Mouse (Mus musculus) gastrocnemius, postnatal 36 days (tissue): ENCODE results near the gene Ubiad1. TPM values are rescaled to one million over a fixed set of nuclear protein-coding genes. Genes with fewer than 3 reads are reported as not detected.
A peak's percentile ranks its signal among the peaks of the same experiment; 100 is the strongest.

ENCODE experiments used
- DNase-seq, 2 experiments: peaks; one replicate each; pipeline ENCODE4 v3.0.0; 2022
- intact Hi-C: fragments of 180-260 bp; cut with DNase I; formaldehyde crosslinking; loops from one replicate; pipeline ENCODE4 v1.15.1; 2025
- long read RNA-seq, 2 experiments: library from polyadenylated mRNA; stranded (forward); transcript quantifications; one replicate each; pipeline ENCODE4 v2.0.0; 2021
- total RNA-seq, 2 experiments: library from RNA; stranded (reverse); gene quantifications; 2 replicates each; pipeline ENCODE4 v1.2.3; 2021

The Ubiad1 gene
- total RNA-seq, result 10 to 100 TPM; 10.7 to 11.6 TPM
- long read RNA-seq, experiment 1, transcript Ubiad1-201 (2 exons, 2,992 nt), result major isoform, 6 of 7 reads
- long read RNA-seq, experiment 1, partial matches to known transcripts, result 0 of 7 reads
- long read RNA-seq, experiment 1, other reads (novel, unspliced or antisense), result 1 of 7 reads
- long read RNA-seq, experiment 2, transcript Ubiad1-201 (2 exons, 2,992 nt), result major isoform, 5 of 7 reads
- long read RNA-seq, experiment 2, partial matches to known transcripts, result 0 of 7 reads
- long read RNA-seq, experiment 2, other reads (novel, unspliced or antisense), result 2 of 7 reads

DNA sequence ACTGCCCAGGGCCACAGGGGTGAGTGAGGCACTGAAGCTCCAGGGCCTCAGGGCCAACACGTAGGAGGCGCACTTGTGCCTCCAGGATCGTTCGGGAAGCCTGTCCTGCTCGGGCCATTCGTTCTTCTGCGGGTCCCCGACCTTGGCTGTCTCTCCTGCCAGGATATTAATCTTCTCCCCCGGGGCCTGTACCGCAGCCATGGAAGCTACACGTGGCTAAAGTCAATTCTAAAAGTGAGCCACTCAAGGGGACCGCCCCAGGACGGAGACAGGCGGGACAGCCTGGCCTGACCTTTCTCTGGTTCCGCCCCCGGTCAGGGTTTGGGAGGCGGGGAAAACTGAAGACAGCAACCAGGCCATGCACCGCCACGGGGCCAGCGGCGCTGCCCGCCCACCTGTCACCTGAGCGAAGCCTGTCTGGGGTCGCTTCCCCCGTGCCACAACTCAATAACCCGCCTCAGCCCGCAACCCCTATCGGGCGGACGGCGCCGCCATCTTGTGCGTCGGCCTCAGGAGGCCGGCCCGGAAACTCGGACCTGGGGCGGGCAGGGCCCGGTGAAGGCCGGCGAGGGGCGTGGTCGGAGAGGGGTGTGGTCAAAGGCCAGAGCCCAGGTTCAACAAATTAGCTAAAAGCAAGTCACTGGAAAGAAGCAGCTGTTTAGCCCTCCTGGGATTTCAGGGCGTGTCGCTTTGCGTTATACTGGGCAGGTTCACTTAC is at the start of gene Ubiad1:
TSS of gene Ubiad1 (minus strand) at position 522 of the 718 bp plus-strand sequence.
- peak; percentile 76 to 79 for DNase-seq
- intact Hi-C loops, result no loop called here

DNA sequence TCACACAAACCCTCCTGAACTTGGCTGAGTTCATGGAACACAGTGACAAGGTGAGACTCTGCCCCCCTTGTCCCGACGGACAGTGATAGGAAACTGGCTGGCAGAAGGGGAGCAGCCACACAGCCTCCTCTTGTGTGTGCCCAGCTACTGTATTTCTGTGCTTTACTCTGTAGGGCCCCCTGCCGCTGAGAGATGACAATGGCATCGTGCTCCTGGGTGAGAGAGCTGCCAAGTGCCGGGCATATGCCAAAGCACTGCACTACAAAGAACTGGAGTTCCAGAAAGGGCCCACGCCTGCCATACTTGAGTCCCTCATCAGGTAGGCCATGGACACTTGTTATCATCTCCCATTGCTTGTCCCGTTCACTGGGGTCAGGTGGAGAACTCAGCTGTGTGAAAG is 46.9 kb upstream of the Ubiad1 start:
- intact Hi-C loops, result no loop called here
- DNase-seq, result no peak

DNA sequence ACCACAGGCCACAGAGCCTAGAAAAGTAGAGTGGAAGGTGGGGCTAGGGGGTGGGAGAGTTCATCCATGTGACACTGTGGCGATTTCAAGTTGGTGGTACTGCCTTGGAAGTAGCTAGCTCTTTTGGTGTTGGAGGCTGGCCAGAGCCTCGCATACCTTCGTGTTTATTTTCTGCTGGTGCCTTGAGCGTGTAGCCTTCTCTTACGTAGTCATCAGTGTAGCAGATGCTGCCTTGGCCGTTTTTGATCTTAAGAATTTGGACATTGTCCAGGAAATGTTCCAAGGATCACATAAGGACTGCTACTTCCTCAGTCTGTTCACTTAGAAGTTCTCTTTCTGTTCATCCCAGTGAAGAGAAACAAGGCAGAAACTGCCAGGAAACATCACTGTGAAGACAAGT is 45.9 kb upstream of the Ubiad1 start:
- no peak for DNase-seq
- intact Hi-C loops, result no loop called here

DNA sequence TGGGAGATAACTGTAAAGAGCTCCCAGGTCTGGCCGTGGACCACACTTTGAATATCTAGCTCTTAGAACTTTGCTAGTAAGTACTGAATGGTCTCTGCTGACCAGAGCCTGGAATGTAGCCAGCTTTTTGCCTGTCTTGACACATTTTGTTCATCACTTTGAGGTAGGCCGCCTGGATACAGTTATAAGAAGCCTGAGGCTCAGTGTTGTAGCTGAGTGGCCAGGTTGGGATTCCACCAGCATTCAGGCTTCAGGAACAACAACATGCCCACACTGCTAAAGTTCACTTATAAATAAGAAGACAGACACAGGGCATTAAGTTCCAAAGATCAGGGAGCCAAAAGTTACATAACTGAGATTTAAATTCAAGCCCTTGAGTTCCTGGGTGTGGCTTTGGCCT is 43.3 kb upstream of the Ubiad1 start:
- no peak for DNase-seq
- intact Hi-C loops, result no loop called here

DNA sequence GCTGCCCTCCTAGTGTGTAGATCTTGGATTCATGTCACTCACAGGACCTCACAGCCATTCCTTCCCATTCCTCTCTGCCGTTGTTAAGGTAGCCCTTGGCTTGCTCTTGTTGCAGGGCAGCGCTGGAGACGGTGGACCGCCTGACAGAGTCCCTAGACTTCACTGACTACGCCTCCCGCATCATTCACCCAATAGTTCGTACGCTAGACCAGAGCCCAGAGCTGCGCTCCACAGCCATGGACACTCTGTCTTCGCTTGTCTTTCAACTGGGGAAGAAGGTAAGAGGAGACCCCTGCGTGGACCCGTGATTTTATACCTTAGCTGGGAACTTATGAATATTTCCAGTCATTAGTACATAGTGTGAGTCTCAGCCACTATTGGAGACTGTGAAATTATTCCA is 39.9 kb upstream of the Ubiad1 start:
- intact Hi-C loops, result no loop called here
- DNase-seq, result no peak

DNA sequence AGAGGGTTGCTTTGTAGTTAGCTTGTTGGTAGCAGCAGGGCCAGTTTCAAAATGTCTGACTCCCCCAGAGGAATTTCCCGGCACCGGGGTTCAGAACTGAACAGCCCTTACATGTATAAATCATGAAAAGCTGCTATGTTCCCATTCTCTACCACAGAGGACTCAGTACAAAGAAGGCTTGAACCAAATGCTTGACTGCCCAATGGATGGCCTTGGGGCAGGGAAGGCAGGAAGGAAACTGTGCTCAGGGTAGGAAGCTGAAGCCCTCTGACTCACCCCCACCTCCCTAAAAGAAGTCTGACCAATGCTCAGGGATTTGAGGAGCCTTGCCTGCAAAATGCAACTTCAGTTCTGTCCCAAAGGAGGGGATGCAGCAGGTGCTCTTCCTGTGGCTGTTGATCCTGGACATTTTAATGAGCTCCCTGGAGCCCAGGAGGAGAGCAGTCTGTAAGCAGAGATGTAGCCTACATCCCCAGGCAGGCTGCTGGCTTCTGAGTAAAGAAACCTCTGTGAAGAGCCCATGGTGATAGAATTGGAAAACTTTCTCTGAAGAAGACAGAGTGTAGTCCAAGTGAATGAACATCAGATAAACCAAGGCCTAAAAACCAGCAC is 37.1 kb upstream of the Ubiad1 start:
- no peak for DNase-seq
- intact Hi-C loops, result no loop called here

DNA sequence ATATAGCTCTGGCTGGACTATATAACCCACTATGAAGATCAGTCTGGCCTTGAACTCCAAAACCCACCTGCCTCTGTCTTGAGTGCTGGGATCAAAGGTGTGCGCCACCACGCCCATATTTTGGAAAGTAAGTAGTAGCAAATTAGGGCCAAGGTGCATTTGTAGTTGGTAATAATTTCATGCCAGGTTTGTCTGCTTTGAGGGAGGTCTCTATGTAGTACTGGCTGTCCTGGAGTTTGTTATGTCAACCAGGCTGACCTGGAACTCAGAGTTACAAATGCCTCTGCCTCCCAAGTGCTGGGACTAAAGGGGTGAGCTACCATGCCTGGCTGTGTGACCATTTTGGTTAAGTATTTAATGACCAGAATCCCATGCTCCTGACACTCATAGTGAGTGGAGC is 35.7 kb upstream of the Ubiad1 start:
- intact Hi-C loops, result no loop called here
- DNase-seq, result no peak

DNA sequence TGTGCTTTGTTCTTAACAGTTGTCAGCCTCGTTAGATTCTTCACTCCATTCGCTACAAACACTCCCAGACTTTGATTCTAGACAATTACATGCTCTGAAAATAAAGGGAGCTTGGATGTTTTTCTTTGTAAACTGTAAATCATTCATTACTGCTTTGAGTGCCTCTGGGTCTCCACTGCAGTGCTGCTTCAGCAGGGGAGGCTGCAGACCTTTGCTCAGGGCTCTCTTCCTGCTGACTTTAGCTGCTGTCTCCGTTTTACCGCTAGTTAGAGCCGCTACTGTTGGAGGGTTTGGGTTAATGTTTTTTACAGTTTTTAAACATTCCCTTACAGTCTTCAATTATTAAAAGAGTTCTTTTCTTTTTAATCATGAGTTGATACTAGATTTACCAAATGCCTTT is 28.9 kb upstream of the Ubiad1 start:
- intact Hi-C loops, result no loop called here
- no peak for DNase-seq

DNA sequence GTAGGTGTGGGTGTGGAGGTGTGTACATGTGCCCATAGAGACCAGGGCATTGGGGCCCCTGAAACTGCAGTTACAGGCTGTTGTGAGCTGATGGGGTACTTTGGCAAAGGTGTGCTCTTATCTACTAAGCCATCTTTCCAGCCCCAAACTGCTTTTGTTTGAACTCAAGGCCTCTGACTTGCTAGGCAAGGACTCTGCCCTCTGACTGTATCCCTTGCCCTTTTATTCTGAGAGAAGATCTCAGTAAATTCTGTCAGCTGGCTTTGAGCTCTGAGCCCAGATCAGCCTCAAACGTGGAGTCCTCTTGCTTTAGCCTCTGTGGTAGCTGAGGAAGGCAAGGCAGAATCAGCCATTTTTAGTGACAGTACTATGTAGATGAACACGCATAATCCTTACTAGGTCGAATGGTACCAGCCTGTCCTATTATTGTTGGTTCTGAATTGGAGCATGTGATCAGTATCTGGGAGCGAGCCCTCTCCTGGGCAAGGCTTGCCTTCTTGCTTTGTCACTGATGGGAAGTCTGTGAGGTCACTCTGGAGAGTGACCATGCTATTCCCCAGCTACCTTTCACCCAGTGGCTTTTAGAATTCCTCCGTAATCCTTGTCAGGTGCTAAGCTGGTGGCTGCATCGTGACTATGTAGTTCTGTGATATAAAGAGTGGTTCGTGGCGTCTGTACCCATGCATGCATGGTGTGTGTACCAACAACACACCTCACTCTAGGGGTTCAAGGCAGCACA is 28.0 kb upstream of the Ubiad1 start:
- intact Hi-C loops, result no loop called here
- DNase-seq, result no peak

DNA sequence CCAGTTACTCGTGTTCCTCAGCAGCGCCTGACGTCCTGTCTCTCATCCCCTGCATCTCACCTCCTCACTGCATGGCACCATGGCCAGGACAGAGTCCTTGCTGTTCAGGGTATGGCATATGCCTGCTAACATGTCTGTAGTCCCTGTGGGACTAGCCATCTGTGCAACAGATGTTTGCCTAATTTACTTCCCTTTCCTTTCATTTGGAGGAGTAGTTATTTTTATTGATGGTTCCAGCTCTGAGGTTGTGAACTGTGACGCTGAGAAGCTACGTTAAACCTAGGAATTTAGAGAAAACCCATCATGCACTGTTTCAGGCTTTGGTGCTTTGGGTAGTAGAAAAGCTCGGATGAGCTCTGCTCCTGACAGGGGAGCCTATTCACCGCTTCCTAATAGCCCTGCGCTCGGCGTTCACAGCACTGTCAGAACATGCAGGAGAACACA is 26.8 kb upstream of the Ubiad1 start:
- intact Hi-C loops, result no loop called here
- no peak for DNase-seq

DNA sequence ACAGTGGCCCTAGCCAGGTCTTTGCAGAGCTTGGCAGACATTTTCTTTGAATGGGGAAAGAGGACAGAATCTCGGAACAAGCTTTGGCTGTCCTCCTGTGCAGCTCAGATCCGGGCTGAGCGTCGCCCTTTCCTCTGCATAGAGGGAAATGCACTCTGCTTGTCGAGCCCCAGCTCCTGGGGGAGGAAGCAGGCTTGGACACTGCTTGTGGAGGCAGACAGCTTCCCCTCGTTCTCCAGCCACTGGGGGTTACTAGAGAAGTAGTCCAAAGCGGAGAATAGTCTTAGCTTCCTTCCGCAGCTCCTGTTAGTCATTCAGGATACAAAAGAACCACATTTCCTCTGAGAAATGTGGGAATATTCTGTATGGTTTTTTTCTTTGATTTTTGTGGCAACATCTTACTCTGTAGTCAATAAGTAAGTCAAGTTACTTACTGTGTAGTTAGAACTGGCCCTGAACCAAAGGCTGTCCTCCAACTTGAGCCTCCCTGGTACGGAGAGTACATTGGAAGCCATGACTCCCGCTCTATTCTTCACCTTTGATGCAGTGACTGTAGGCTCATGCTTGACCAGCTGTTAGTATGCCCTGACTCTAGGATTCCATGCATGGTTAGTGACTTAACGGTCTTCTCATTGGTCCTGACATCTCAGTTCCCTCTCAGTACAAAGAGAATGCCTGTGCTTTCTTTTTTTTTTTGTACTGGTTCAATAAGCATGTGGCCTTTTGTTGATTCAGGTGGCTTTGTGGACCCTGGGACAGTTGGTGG is 25.1 kb upstream of the Ubiad1 start:
- intact Hi-C loops, result loop anchor here (5.0 kb wide), 1 partner anchor 98 kb away; no protein-coding TSS in a partner anchor
- DNase-seq, result no peak

DNA sequence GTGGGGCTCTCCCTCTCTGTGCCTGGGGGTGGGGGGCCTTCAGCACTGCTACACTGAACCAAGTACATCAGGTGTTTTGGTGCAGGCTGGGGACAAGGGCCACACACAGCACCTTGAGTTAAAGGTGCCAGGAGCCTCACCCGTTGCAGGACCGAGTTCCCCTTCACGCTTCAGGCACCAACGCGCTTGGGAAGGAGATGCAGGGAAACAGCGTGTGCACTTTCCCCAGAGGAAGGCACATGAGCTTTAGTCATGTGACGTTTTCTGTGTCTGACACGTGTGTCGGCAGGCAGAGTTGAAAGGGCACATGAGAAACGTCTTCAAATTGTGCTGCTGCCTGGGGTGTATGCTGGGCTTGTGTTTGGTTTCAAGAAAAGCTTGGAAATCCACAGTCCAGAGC is 23.8 kb upstream of the Ubiad1 start:
- DNase-seq, result no peak
- intact Hi-C loops, result loop anchor here (5.0 kb wide), 1 partner anchor 99 kb away; no protein-coding TSS in a partner anchor

DNA sequence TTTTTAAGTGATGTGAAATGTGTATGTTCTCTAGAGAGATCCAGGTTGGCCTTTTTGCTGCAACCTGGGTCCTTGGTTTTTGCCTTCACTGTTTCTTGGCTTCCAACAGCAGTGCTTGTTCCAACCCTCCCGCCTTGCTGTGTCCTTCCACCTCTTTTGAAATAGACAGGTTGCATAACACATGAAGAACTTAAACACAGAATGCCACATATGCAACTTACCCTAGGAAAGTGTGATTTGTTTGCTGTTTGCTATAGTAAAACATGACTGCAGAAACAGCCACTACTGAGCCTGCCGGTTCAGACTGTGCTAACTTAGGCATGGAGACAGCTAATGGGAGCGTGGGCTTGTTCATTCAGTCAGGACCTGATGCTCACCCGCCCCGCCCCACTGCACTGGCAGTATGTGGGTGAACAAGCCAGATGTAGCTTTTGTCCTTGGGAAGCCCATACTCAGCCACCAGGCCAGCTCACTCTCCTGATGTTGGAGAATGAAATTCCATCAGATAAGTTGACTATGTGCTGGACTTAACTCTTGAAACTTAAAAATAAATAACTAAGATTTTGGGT is 22.0 kb upstream of the Ubiad1 start:
- DNase-seq, result no peak
- intact Hi-C loops, result loop anchor here (5.0 kb wide), 1 partner anchor 101 kb away; no protein-coding TSS in a partner anchor

DNA sequence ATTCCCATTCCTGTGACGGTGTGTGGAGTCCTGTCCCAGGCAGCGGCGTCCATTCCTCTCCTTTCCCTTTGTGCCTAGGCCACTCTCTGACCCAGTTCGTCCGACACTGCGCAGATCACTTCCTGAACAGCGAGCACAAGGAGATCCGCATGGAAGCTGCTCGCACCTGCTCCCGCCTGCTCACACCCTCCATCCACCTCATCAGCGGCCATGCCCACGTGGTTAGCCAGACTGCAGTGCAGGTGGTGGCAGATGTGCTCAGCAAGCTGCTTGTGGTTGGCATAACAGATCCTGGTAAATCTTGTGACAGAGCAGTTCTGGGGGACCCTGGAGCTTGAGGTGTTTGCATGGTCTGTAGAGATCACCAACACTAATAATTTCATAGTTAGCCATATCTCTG is 20.3 kb upstream of the Ubiad1 start:
- DNase-seq, result no peak
- intact Hi-C loops, result loop anchor here (5.0 kb wide), 1 partner anchor 102 kb away; no protein-coding TSS in a partner anchor

DNA sequence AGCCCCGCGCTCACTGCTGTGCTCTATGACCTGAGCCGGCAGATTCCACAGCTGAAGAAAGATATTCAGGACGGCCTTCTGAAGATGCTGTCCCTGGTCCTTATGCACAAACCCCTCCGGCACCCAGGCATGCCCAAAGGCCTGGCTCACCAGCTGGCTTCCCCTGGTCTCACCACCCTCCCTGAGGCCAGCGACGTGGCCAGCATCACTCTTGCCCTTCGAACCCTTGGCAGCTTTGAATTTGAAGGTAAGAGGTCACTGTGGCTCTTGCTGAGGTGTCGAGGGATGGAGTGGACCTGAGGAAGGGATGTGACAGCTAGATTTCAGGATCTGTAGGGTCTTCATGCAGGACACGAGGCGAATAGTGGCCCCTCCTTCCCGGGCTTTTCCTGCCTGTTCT is 19.7 kb upstream of the Ubiad1 start:
- DNase-seq, result no peak
- intact Hi-C loops, result no loop called here

DNA sequence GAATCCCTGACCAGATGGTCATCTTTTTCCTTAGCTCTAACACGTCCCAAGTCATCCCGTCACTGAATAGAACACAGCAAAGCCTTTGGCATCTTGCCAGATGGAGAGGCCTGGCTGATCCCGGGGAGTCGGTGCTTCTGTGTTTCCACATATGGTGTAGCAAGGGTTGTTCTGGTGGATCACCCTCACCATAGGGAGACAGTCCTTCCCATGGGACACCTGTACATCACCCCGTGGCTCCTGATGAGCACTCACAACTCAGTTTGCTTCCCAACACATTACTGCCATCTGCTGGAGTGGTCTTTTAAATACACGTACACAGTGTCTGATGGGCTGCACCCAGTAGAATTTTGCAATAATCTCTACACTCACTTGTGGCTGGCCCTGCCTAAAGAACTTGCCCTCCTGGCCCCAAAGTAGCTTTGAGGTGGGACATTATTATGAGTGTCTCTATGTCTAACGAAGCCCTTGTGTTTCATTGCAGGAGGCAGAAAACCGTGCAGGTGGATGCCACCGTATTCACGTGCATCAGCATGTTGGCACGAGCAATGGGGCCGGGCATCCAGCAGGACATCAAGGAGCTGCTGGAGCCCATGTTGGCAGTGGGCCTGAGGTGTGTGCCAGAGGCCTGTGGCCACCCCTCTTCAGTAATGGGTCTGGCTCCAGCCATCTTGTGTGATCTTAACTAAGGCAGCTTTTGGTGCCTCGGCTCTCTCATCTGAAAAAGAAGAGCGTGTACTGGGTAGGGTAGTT is 18.8 kb upstream of the Ubiad1 start:
- DNase-seq, result peak in 1 of 2 experiments; percentile 27
- intact Hi-C loops, result no loop called here

DNA sequence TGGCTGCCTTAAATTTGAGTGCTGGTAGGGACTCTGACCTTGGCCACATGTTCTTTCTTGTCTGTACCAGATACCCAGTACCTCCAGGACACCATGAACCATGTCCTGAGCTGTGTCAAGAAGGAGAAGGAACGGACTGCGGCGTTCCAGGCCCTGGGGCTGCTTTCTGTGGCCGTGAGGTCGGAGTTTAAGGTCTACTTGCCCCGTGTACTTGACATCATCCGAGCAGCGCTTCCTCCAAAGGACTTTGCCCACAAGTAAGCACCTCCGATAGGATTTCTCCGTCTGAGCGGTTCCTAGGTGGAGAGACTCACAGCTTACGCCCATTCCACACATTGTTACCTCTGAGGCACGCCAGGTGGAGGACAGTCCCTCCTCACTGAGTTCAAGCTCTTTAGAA is 18.1 kb upstream of the Ubiad1 start:
- DNase-seq, result no peak
- intact Hi-C loops, result no loop called here

DNA sequence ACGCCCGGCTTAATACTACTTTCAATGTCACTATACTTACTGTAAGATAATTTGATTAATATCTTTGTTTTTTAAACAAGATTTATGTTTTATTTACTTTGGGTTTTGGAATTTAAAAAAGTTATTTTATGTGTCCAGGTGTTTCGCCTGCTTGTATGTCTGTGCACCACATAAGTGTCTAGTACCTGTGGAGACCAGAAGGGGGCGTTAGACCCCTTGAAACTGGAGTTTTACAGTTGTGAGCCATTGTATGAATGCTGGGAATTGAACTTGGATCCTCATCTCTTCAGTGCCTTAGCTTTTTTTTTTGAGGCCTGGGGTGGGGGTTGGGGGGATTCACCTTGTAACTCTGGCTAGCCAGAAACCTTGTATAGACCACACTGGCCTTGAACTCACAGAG is 17.2 kb upstream of the Ubiad1 start:
- DNase-seq, result no peak
- intact Hi-C loops, result no loop called here

DNA sequence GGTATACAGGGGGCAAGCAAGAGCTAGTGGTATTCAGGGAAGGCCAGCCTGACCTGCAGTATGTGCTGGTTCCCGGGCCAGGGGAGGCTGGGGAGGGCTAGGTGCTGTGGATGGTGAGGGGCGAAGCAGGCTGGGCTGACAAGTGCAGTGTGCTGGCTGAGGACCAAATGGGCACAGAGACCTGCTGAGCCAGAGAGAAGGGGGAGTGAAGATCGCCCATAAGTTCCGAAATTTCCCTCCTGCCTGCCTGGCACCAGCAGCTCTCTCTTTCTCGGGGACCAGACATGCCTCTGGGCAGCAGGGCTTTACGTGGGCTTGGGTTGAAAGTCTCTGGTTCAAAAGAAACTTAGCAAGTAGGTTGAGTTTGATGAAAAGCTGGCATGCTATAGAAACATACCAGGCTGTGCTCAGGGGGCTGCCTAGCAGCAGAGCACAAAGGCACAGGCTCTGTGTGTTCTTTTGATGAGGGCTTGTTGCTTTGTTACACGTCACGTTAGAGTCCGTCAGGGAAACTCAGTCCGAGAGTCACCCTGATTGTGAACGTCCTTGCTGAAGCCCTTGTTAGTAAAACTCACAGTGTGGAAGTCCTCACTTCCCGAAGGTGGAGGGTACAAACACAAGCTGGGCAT is 16.2 kb upstream of the Ubiad1 start:
- intact Hi-C loops, result no loop called here
- DNase-seq, result no peak
